Mouse (Mus musculus) kidney, adult 2 months (tissue): ENCODE measurements at regions not wholly inside any gene's neighbourhood (a gene's known extent, or its start where the extent isn't known, plus 50 kb on each side); places are given as distances from the start of the nearest gene placed in this dataset.

ENCODE experiments used
- DNase-seq: peaks from one replicate; pipeline ENCODE4 v3.0.0; 2021
- H3K27ac ChIP-seq: fragments of 200-500 bp; 2 replicates; pipeline ENCODE4 v1.5.1; 2012; ENCODE audit warnings: low read depth, low read length, control low read depth, inconsistent platforms; ENCODE audit not compliant: insufficient read depth
- H3K27me3 ChIP-seq: fragments of 200-500 bp; replicated peaks from 2 replicates; pipeline ENCODE4 v1.6.1; 2012; ENCODE audit warnings: mild to moderate bottlenecking, moderate library complexity, low read length, inconsistent platforms; ENCODE audit not compliant: control insufficient read depth, insufficient read depth
- H3K36me3 ChIP-seq: fragments of 200-500 bp; 2 replicates; pipeline ENCODE4 v1.6.1; 2012; ENCODE audit warnings: mild to moderate bottlenecking, moderate library complexity, low read length, inconsistent platforms; ENCODE audit not compliant: control insufficient read depth, insufficient read depth
- H3K4me1 ChIP-seq: fragments of 200-500 bp; 2 replicates; pipeline ENCODE4 v1.6.1; 2011; ENCODE audit warnings: low read length; ENCODE audit not compliant: control insufficient read depth, insufficient read depth
- H3K4me3 ChIP-seq: fragments of 200-500 bp; 2 replicates; pipeline ENCODE4 v1.5.1; 2011; ENCODE audit warnings: mild to moderate bottlenecking, low read depth, low read length, control low read depth; ENCODE audit not compliant: insufficient read depth
- CTCF ChIP-seq: fragments of 200-500 bp; conservative IDR thresholded peaks from 2 replicates; pipeline ENCODE4 v1.5.1; 2011; ENCODE audit warnings: low read depth, mild to moderate bottlenecking, control low read depth, low read length, moderate library complexity, mixed read lengths; ENCODE audit not compliant: insufficient read depth, insufficient read length
- POLR2A ChIP-seq: fragments of 200-500 bp; IDR thresholded peaks from one replicate; pipeline ENCODE4 v1.6.1; 2011; ENCODE audit warnings: low read depth, low read length, control low read depth
- WGBS: fragments of 180-500 bp; shearing (Covaris S2); methylation state at CpG from one replicate; pipeline ENCODE4 v1.1.7; 2018; 5-methylcytosine and 5-hydroxymethylcytosine counted together

GRCm38 (mm10) chr7:129729709-129730238 is 138.1 kb downstream of the Wdr11 start:
- Histone ChIP-seq H3K27ac (no peak overlapping the region), H3K4me3 (no peak overlapping the region), H3K27me3 (no peaks in the 10 kb centered on the region), H3K4me1 (no peaks in the 10 kb centered on the region), H3K36me3 (no peaks in the 10 kb centered on the region)
- WGBS: 54% methylated on average over 11 of the region's 11 CpGs
- no peak for DNase-seq
- TF ChIP-seq POLR2A (no peak), CTCF (no peak)

- Histone ChIP-seq H3K27ac (no peak overlapping the region), H3K4me3 (no peak overlapping the region), H3K36me3 (no peaks in the 10 kb centered on the region), H3K27me3 (no peaks in the 10 kb centered on the region), H3K4me1 (no peaks in the 10 kb centered on the region)
- DNase-seq: no peak
- TF ChIP-seq POLR2A (no peak), CTCF (no peak)
- whole genome bisulfite sequencing: 63% methylated on average over 7 of the region's 7 CpGs
These were observed 139.2 kb downstream of the Wdr11 start for GRCm38 (mm10) chr7:129730785-129731352.

- H3K4me3 ChIP-seq: no peak overlapping the region
These were observed 151.0 kb downstream of the Wdr11 start for GRCm38 (mm10) chr7:129742657-129743056.

GRCm38 (mm10) chr7:129743955-129744666 is 152.4 kb downstream of the Wdr11 start:
- Histone ChIP-seq H3K27ac (no peak overlapping the region), H3K27me3 (no peaks in the 10 kb centered on the region), H3K36me3 (no peaks in the 10 kb centered on the region), H3K4me3 (no peak overlapping the region), H3K4me1 (no peaks in the 10 kb centered on the region)
- no peak for DNase-seq
- 54% methylated on average over 16 of the region's 16 CpGs for WGBS
- TF ChIP-seq CTCF (no peak), POLR2A (no peak)

More at GRCm38 (mm10) chr7:129742657-129743056, 151.0 kb downstream of the Wdr11 start:
- Histone ChIP-seq H3K36me3 (no peaks in the 10 kb centered on the region), H3K27me3 (no peaks in the 10 kb centered on the region), H3K27ac (no peak overlapping the region), H3K4me1 (no peaks in the 10 kb centered on the region)
- WGBS: 90% methylated on average over 4 of the region's 4 CpGs
- TF ChIP-seq CTCF (no peak), POLR2A (no peak)
- no peak for DNase-seq

GRCm38 (mm10) chr7:129746639-129747038 is 155.0 kb downstream of the Wdr11 start:
- H3K4me1 ChIP-seq: no peaks in the 10 kb centered on the region
- no peaks in the 10 kb centered on the region for H3K36me3 ChIP-seq
- no peak for DNase-seq
- 77% methylated on average over 5 of the region's 5 CpGs for WGBS
- H3K27ac ChIP-seq: no peak overlapping the region
- H3K27me3 ChIP-seq: no peaks in the 10 kb centered on the region
- H3K4me3 ChIP-seq: no peak overlapping the region
- TF ChIP-seq CTCF: no peak
- TF ChIP-seq POLR2A: no peak

GRCm38 (mm10) chr7:129750936-129751335 is 159.3 kb downstream of the Wdr11 start:
- Histone ChIP-seq H3K4me1 (no peaks in the 10 kb centered on the region), H3K36me3 (no peaks in the 10 kb centered on the region), H3K4me3 (no peak overlapping the region), H3K27ac (no peak overlapping the region), H3K27me3 (no peaks in the 10 kb centered on the region)
- TF ChIP-seq POLR2A: no peak
- no peak for TF ChIP-seq CTCF
- no peak for DNase-seq

GRCm38 (mm10) chr7:129754737-129755136 is 163.1 kb downstream of the Wdr11 start:
- WGBS: 74% methylated on average over 5 of the region's 5 CpGs
- H3K4me3 ChIP-seq: no peak overlapping the region
- H3K27ac ChIP-seq: no peak overlapping the region
- no peaks in the 10 kb centered on the region for H3K27me3 ChIP-seq
- peak; percentile 5 for DNase-seq
- TF ChIP-seq CTCF (no peak; the same call in 1 of the 2 replicates), POLR2A (no peak)
- no peaks in the 10 kb centered on the region for H3K4me1 ChIP-seq
- no peaks in the 10 kb centered on the region for H3K36me3 ChIP-seq
